ENCODE assay signal across 14 mouse cellular contexts in genomic region chr11:51918576-51918975, GRCm38 (mm10).
"Had no signal": no experiment of that assay in that cellular context is flagged by ENCODE, and none has a peak within 500 bp of the region (broad histone marks: within the 10 kb centered on the region; RNA-seq: fewer than 3 reads in every experiment).

No protein-coding gene starts in this region.

- ATAC-seq: hindbrain, postnatal 0 days had no signal

- H3K9me3 ChIP-seq: liver, embryonic 13.5 days; neural tube, embryonic 15.5 days had no signal

- DNase-seq: layer of hippocampus, adult 9-11 months; layer of hippocampus, postnatal 36 days; liver, embryonic 13.5 days; midbrain, embryonic 14.5 days; right cerebral cortex, adult 18-20 months; right cerebral cortex, postnatal 25 days; thymus, postnatal 4 days had no signal

- H3K9ac ChIP-seq: limb, embryonic 15.5 days; liver, embryonic 13.5 days; lung, embryonic 14.5 days; neural tube, embryonic 15.5 days had no signal

- H3K4me3 ChIP-seq: limb, embryonic 15.5 days; liver, embryonic 13.5 days; midbrain, embryonic 10.5 days; myocyte; neural tube, embryonic 15.5 days had no signal

- H3K36me3 ChIP-seq: limb, embryonic 15.5 days; liver, embryonic 13.5 days; midbrain, embryonic 10.5 days; neural tube, embryonic 15.5 days had no signal

- H3K27me3 ChIP-seq: limb, embryonic 15.5 days; liver, embryonic 13.5 days had no signal

- H3K4me2 ChIP-seq: limb, embryonic 15.5 days; liver, embryonic 13.5 days; lung, embryonic 14.5 days; neural tube, embryonic 15.5 days had no signal

- H3K27ac ChIP-seq: hindbrain, postnatal 0 days; limb, embryonic 15.5 days; liver, embryonic 13.5 days; midbrain, embryonic 10.5 days; neural tube, embryonic 15.5 days; stomach, postnatal 0 days had no signal
